Mouse (Mus musculus) forebrain, embryonic 14.5 days (tissue): Measurements from ENCODE around the gene Mylip. TPM values are rescaled to one million over a fixed set of nuclear protein-coding genes. Genes with fewer than 3 reads are reported as not detected.

Experiments used
- ATAC-seq: fragments of 200-750 bp; cut with Nextera tagmentation; 2 replicates; pipeline ENCODE4 v1.8.0; 2017; ENCODE audit warnings: mild to moderate bottlenecking, moderate library complexity
- DNase-seq: peaks from one replicate; pipeline ENCODE4 v3.0.0-alpha.2; 2015; ENCODE audit warnings: low spot score
- H3K27ac ChIP-seq: fragments of 300-500 bp; sonication (generic); 2 replicates; pipeline ENCODE4 v1.5.1; 2014; ENCODE audit warnings: low read depth, mild to moderate bottlenecking, control low read depth, low read length, moderate library complexity
- H3K27me3 ChIP-seq: fragments of 300-500 bp; sonication (generic); replicated peaks from 2 replicates; pipeline ENCODE4 v1.6.1; 2014; ENCODE audit warnings: low read length, control low read depth, mixed read lengths; ENCODE audit not compliant: control insufficient read depth, insufficient read depth
- H3K36me3 ChIP-seq: fragments of 300-500 bp; sonication (generic); 2 replicates; pipeline ENCODE4 v1.6.1; 2014; ENCODE audit warnings: low read length, control low read depth; ENCODE audit not compliant: control insufficient read depth, insufficient read depth
- H3K4me1 ChIP-seq: fragments of 300-500 bp; sonication (generic); 2 replicates; pipeline ENCODE4 v1.6.1; 2014; ENCODE audit warnings: antibody characterized with exemption, low read length, control low read depth; ENCODE audit not compliant: control insufficient read depth, insufficient read depth
- H3K4me2 ChIP-seq: fragments of 300-500 bp; sonication (generic); 2 replicates; pipeline ENCODE4 v1.6.1; 2014; ENCODE audit warnings: mild to moderate bottlenecking, control low read depth, low read length
- H3K4me3 ChIP-seq: fragments of 300-500 bp; sonication (generic); 2 replicates; pipeline ENCODE4 v1.5.1; 2014; ENCODE audit warnings: low read depth, low read length, control low read depth
- H3K9ac ChIP-seq: fragments of 300-500 bp; sonication (generic); 2 replicates; pipeline ENCODE4 v1.6.1; 2014; ENCODE audit warnings: mild to moderate bottlenecking, low read length, control low read depth, moderate library complexity
- H3K9me3 ChIP-seq: fragments of 300-500 bp; sonication (generic); replicated peaks from 2 replicates; pipeline ENCODE4 v1.6.1; 2016; ENCODE audit warnings: low read length, control low read depth, mixed read lengths; ENCODE audit not compliant: control insufficient read depth
- WGBS: fragments of 180-500 bp; shearing (Covaris S2); extraction: QIAGEN DNeasy Blood & Tissue Kit; methylation state at CpG from one replicate; pipeline ENCODE4 v1.1.7; 2014; 5-methylcytosine and 5-hydroxymethylcytosine counted together
- polyA plus RNA-seq: library from polyadenylated mRNA; unstranded; fragments of >200 nt; fragmentation: Nextera tagmentation; extraction: Ambion mirVana; gene quantifications from 2 replicates; pipeline ENCODE4 v1.2.1, GENCODE M21; 2014

Mylip gene
- polyA plus RNA-seq, 1 experiment from 2014 or later: 1.2 TPM

- Histone ChIP-seq H3K27me3 (no peaks in the 10 kb centered on the region), H3K4me3 (no peak overlapping the region), H3K4me1 (peaks cover 5% of the 10 kb centered on the region; the same call in 1 of the 2 replicates), H3K4me2 (no peak overlapping the region), H3K36me3 (no peaks in the 10 kb centered on the region), H3K9ac (no peak overlapping the region), H3K27ac (no peak overlapping the region), H3K9me3 (no peaks in the 10 kb centered on the region)
- DNase-seq (peak; percentile 42), ATAC-seq (no peak)
- WGBS: 10% methylated on average over 11 of the region's 11 CpGs
Measured at GRCm38 (mm10) chr13:45429239-45429638, 39.7 kb downstream of the Mylip start.

DNA sequence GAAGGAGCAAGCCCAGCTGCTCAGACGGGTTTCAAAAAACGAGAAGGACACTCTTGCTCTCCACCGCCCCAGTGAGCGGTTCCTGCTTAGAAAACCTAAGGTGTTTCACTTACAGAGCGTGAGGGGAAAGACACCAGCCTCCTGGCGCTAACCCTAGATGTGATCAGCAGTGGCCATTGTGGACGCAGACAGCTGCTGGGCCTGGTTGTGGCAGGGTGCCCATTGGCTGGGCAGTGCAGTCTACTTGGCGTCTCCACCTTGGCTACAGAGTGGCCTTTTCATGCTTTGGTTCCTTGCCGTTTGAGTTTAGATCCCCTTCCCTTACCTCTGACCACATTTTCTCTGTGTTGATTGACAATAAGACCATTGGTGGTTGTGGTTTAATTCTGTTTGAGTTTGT lies 47.6 kb downstream of the Mylip start:
- Histone ChIP-seq H3K9me3 (no peaks in the 10 kb centered on the region), H3K4me2 (no peak overlapping the region), H3K4me3 (no peak overlapping the region), H3K36me3 (no peaks in the 10 kb centered on the region), H3K27ac (no peak overlapping the region), H3K9ac (no peak overlapping the region), H3K4me1 (no peaks in the 10 kb centered on the region), H3K27me3 (no peaks in the 10 kb centered on the region)
- DNase-seq: no peak
- no peak for ATAC-seq
- WGBS: 89% methylated on average over 9 of the region's 9 CpGs

DNA sequence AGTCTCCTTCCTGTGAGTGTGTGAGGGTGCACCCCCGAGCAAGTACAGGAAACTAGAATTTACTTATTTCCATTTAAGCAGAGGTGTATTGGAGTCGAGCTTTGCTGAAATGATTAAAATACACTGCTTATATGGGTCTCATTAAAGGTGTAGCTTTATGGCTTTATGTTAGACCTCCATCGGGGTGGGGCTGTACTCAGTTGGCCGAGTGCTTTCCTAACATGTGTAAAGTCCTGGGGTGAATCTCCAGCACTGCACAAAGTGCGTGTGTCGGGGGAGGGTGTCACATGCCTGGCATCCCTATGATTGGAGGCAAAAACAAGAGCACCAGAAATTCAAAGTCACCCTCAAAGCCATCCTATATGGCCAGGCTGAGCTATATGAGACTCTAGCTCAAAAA lies 49.3 kb downstream of the Mylip start:
- ATAC-seq (no peak), DNase-seq (no peak)
- 89% methylated on average over 6 of the region's 6 CpGs for WGBS
- no peaks in the 10 kb centered on the region for H3K36me3 ChIP-seq
- no peak overlapping the region for H3K4me2 ChIP-seq
- H3K27me3 ChIP-seq: no peaks in the 10 kb centered on the region
- no peaks in the 10 kb centered on the region for H3K4me1 ChIP-seq
- H3K27ac ChIP-seq: no peak overlapping the region
- no peaks in the 10 kb centered on the region for H3K9me3 ChIP-seq
- H3K9ac ChIP-seq: no peak overlapping the region
- H3K4me3 ChIP-seq: no peak overlapping the region

GRCm38 (mm10) chr13:45440226-45440625 lies 50.7 kb downstream of the Mylip start:
- Histone ChIP-seq H3K4me1 (no peaks in the 10 kb centered on the region), H3K9ac (no peak overlapping the region), H3K27ac (no peak overlapping the region), H3K36me3 (no peaks in the 10 kb centered on the region), H3K4me2 (no peak overlapping the region), H3K27me3 (no peaks in the 10 kb centered on the region), H3K9me3 (no peaks in the 10 kb centered on the region), H3K4me3 (no peak overlapping the region)
- ATAC-seq (no peak), DNase-seq (no peak)
- 77% methylated on average over 5 of the region's 5 CpGs for WGBS

DNA sequence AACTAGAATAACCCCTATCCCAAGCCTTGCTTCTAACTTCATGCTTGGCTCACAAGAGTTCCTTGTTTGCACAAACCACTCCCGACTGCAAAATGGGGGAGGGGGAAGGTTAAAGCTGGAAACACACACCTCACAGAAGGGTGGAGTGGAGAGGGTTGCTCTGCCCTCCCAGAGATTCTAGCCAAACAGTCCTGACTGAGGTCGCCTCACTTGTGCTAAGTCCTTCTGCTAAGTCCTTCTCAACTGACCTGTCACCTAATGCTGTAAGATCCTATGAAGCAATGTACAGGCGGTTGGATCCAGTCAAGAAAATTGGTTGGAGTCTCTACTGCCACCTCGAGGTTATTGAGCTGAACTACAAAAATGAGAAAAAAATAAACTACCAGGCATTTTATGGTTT lies 52.9 kb downstream of the Mylip start:
- DNase-seq: peak; percentile 72
- H3K36me3 ChIP-seq: no peaks in the 10 kb centered on the region
- no peaks in the 10 kb centered on the region for H3K27me3 ChIP-seq
- H3K9me3 ChIP-seq: no peaks in the 10 kb centered on the region
- no peak for ATAC-seq
- H3K27ac ChIP-seq: no peak overlapping the region
- H3K4me1 ChIP-seq: no peaks in the 10 kb centered on the region
- no peak overlapping the region for H3K4me2 ChIP-seq
- H3K9ac ChIP-seq: no peak overlapping the region
- WGBS: 26% methylated on average over 4 of the region's 4 CpGs
- H3K4me3 ChIP-seq: no peak overlapping the region

DNA sequence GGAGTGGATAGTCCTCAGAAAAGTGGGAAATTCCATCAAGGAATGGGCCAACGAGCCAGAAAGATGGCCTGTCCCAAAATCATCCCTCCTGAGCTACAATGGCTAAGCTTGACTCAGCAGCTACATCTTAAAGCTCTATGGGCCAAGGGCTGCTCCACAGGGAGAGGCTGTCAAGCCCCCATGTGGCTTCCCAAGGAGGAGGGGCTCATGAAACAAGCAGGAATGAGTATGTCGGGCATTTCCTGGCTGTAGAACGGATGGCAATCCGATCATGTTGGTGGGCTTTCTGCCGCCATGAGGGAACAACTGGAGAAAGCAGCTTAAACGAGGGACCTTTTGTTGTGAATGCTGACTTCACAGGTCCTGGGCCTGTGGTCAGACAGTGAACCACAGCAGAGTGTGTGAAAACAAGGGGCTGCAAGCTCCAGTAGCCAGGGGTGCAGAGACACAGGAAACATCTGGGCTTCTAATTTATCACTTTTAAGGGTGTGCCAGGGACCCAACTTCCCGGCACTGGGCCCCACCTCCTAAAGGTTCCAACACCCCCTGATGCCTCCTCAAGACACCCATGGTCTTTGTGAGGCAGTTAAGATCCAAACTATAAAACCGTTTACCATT lies 53.5 kb downstream of the Mylip start:
- Histone ChIP-seq H3K27me3 (no peaks in the 10 kb centered on the region), H3K9me3 (no peaks in the 10 kb centered on the region), H3K27ac (no peak overlapping the region), H3K4me2 (no peak overlapping the region), H3K4me1 (no peaks in the 10 kb centered on the region), H3K9ac (no peak overlapping the region), H3K36me3 (no peaks in the 10 kb centered on the region), H3K4me3 (no peak overlapping the region)
- ATAC-seq (no peak), DNase-seq (no peak)
- 72% methylated on average over 8 of the region's 8 CpGs for WGBS

GRCm38 (mm10) chr13:45444220-45444619 lies 54.7 kb downstream of the Mylip start:
- Histone ChIP-seq H3K4me2 (no peak overlapping the region), H3K4me1 (no peaks in the 10 kb centered on the region), H3K36me3 (no peaks in the 10 kb centered on the region), H3K9me3 (no peaks in the 10 kb centered on the region), H3K27me3 (no peaks in the 10 kb centered on the region), H3K4me3 (no peak overlapping the region), H3K9ac (no peak overlapping the region), H3K27ac (no peak overlapping the region)
- ATAC-seq: no peak
- WGBS: 62% methylated on average over 8 of the region's 8 CpGs
- DNase-seq: no peak

DNA sequence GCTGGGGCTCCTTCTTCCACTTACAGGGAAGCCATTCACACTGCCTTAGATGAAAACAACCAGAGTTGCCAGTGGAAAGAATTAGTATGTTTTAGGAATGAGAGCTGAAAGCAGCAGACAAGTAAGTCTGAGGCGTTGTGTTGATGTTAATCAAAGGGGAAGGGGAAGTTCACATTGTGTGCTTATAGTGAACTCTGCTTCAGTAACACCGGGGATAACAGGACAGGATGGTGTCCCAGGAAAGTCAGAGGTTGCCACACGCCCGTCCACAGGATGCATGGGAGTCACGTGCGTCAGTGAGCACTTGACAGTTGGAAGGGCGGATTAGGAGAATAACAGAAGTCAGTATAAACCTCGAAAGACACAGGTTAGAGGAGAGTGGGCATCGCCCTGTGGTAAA lies 55.1 kb downstream of the Mylip start:
- Histone ChIP-seq H3K4me3 (no peak overlapping the region), H3K4me2 (no peak overlapping the region), H3K9me3 (no peaks in the 10 kb centered on the region), H3K27ac (no peak overlapping the region), H3K9ac (no peak overlapping the region), H3K4me1 (no peaks in the 10 kb centered on the region), H3K36me3 (no peaks in the 10 kb centered on the region), H3K27me3 (no peaks in the 10 kb centered on the region)
- WGBS: 68% methylated on average over 9 of the region's 9 CpGs
- ATAC-seq (no peak), DNase-seq (no peak)

DNA sequence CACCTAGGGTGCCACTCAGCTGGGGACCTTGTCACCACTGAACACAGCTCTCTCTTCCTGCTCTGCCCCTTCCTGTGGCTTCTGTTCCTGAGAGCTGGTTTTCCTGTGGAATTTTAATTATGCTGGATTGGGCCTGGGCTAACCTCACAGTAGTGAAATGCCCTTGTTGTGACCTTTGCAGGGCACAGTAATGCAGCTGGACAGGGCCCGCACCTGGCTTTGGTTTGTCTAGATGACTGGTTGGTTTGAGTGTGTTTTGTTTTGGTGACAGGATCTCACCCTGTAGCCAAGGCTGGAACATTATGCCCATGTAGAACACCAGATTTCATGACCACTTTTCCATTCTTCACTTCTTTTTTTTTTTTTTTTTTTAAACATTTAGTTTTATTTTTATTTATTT lies 57.1 kb downstream of the Mylip start:
- Histone ChIP-seq H3K4me1 (no peaks in the 10 kb centered on the region), H3K4me3 (no peak overlapping the region), H3K27me3 (no peaks in the 10 kb centered on the region), H3K27ac (no peak overlapping the region), H3K9ac (no peak overlapping the region), H3K4me2 (no peak overlapping the region), H3K9me3 (no peaks in the 10 kb centered on the region), H3K36me3 (no peaks in the 10 kb centered on the region)
- DNase-seq (no peak), ATAC-seq (no peak)
- 96% methylated on average over 1 of the region's 1 CpGs for WGBS
